Mouse (Mus musculus): ENCODE measurements around the gene Nfatc3.

Nfatc3 gene

GRCm38 (mm10) chr8:106146014-106146413 lies 87.4 kb downstream of the Nfatc3 start:
- no peak for DNase-seq (ENCODE audit: low spot score)

GRCm38 (mm10) chr8:106147868-106148565 lies 89.4 kb downstream of the Nfatc3 start:
- DNase-seq (ENCODE audit: low spot score) = no peak

- DNase-seq (ENCODE audit: low spot score) = no peak
Measured at GRCm38 (mm10) chr8:106149025-106149424, 90.4 kb downstream of the Nfatc3 start.

- peak; percentile 94 for DNase-seq (ENCODE audit: low spot score)
Measured at GRCm38 (mm10) chr8:106149801-106150652, 91.4 kb downstream of the Nfatc3 start, which contains the start of gene Pla2g15. Pla2g15 (plus strand) TSS chr8:106150399.

GRCm38 (mm10) chr8:106150653-106151000 lies 92.0 kb downstream of the Nfatc3 start:
- DNase-seq (ENCODE audit: low spot score) = no peak

- DNase-seq (ENCODE audit: low spot score) = no peak
Measured at GRCm38 (mm10) chr8:106151041-106151440, 92.4 kb downstream of the Nfatc3 start.

GRCm38 (mm10) chr8:106152876-106153275 lies 94.2 kb downstream of the Nfatc3 start:
- no peak for DNase-seq (ENCODE audit: low spot score)

GRCm38 (mm10) chr8:106157419-106157818 lies 98.8 kb downstream of the Nfatc3 start:
- no peak for DNase-seq (ENCODE audit: low spot score)

GRCm38 (mm10) chr8:106158381-106158780 lies 99.7 kb downstream of the Nfatc3 start:
- DNase-seq (ENCODE audit: low spot score) = no peak

- no peak for DNase-seq (ENCODE audit: low spot score)
Measured at GRCm38 (mm10) chr8:106159876-106160275, 101.2 kb downstream of the Nfatc3 start.

GRCm38 (mm10) chr8:106163251-106163650 lies 104.6 kb downstream of the Nfatc3 start:
- DNase-seq (ENCODE audit: low spot score) = no peak

GRCm38 (mm10) chr8:106165460-106165859 lies 106.8 kb downstream of the Nfatc3 start:
- peak; percentile 76 for DNase-seq (ENCODE audit: low spot score)

GRCm38 (mm10) chr8:106168356-106169016 lies 109.8 kb downstream of the Nfatc3 start, which contains the start of gene Slc7a6:
Slc7a6 (plus strand) TSS chr8:106168857.
- DNase-seq (ENCODE audit: low spot score) = peak; percentile 86

GRCm38 (mm10) chr8:106169017-106169933 lies 110.6 kb downstream of the Nfatc3 start:
- peak; percentile 31 for DNase-seq (ENCODE audit: low spot score)

- DNase-seq (ENCODE audit: low spot score) = no peak
Measured at GRCm38 (mm10) chr8:106169934-106170480, 111.4 kb downstream of the Nfatc3 start.

GRCm38 (mm10) chr8:106173566-106173965 lies 114.9 kb downstream of the Nfatc3 start:
- no peak for DNase-seq (ENCODE audit: low spot score)

GRCm38 (mm10) chr8:106176891-106177290 lies 118.3 kb downstream of the Nfatc3 start:
- peak; percentile 53 for DNase-seq (ENCODE audit: low spot score)

GRCm38 (mm10) chr8:106177594-106177993 lies 119.0 kb downstream of the Nfatc3 start:
- no peak for DNase-seq (ENCODE audit: low spot score)

GRCm38 (mm10) chr8:106178428-106178827 lies 119.8 kb downstream of the Nfatc3 start:
- no peak for DNase-seq (ENCODE audit: low spot score)

All from lung, postnatal 25 days (tissue).